Mouse (Mus musculus) heart, adult 8-10 months (tissue): Measurements from ENCODE around the gene Fam228b. TPM values are rescaled to one million over a fixed set of nuclear protein-coding genes. Genes with fewer than 3 reads are reported as not detected.
"Not testable (repeated sequence)": the region's sequence is repeated elsewhere in the genome, so short reads cannot be mapped to it uniquely, and the experiment has no call there.

Experiments
- DNase-seq: peaks from one replicate; pipeline ENCODE4 v3.0.0; 2022; ENCODE audit warnings: low spot score
- total RNA-seq, 4 experiments: library from RNA; stranded (reverse); gene quantifications; 2 replicates each; pipeline ENCODE4 v1.2.4; 2022

Gene Fam228b
- total RNA-seq = 1 to 10 TPM; 5.9 to 7.6 (median 7.3) TPM

GRCm38 (mm10) chr12:4768492-4769332, at the start of gene Fam228b, which contains the start of gene Pfn4:
TSS of gene Fam228b (minus strand) at chr12:4769267.
TSS of gene Pfn4 (plus strand) at chr12:4769022.
- DNase-seq = peak; percentile 97

GRCm38 (mm10) chr12:4817361-4818101, 48.5 kb upstream of the Fam228b start, which contains the start of gene Sf3b6:
TSS of gene Sf3b6 (plus strand) at chr12:4817544.
- peak; percentile 99 for DNase-seq

GRCm38 (mm10) chr12:4816680-4817360, 47.8 kb upstream of the Fam228b start:
- DNase-seq = no peak

- DNase-seq = no peak
These were observed 44.6 kb upstream of the Fam228b start for GRCm38 (mm10) chr12:4813636-4814035.

GRCm38 (mm10) chr12:4811705-4812104, 42.6 kb upstream of the Fam228b start:
- DNase-seq = no peak

- no peak for DNase-seq
These were observed 42.0 kb upstream of the Fam228b start for GRCm38 (mm10) chr12:4811036-4811435.

- not testable (repeated sequence) for DNase-seq
These were observed 28.4 kb upstream of the Fam228b start for GRCm38 (mm10) chr12:4797471-4797870.

- DNase-seq = no peak
These were observed 24.7 kb upstream of the Fam228b start for GRCm38 (mm10) chr12:4793718-4794117.

- not testable (repeated sequence) for DNase-seq
These were observed 19.1 kb upstream of the Fam228b start for GRCm38 (mm10) chr12:4788128-4788527.

- DNase-seq = no peak
These were observed 15.4 kb upstream of the Fam228b start for GRCm38 (mm10) chr12:4784466-4784865.

GRCm38 (mm10) chr12:4783598-4783997, 14.5 kb upstream of the Fam228b start:
- DNase-seq = no peak

GRCm38 (mm10) chr12:4781725-4782404, 12.8 kb upstream of the Fam228b start:
- not testable (repeated sequence) for DNase-seq

- DNase-seq = no peak
These were observed 12.2 kb upstream of the Fam228b start for GRCm38 (mm10) chr12:4781270-4781669.

- no peak for DNase-seq
These were observed 11.2 kb upstream of the Fam228b start for GRCm38 (mm10) chr12:4780245-4780644.

- DNase-seq = no peak
These were observed 8.7 kb upstream of the Fam228b start for GRCm38 (mm10) chr12:4777734-4778133.

- no peak for DNase-seq
These were observed 6.5 kb upstream of the Fam228b start for GRCm38 (mm10) chr12:4775588-4775949.

- no peak for DNase-seq
These were observed 6.0 kb upstream of the Fam228b start for GRCm38 (mm10) chr12:4774895-4775587.

- no peak for DNase-seq
These were observed 261 bp upstream of the Fam228b start for GRCm38 (mm10) chr12:4769333-4769723.

- DNase-seq = no peak
These were observed 12.0 kb downstream of the Fam228b start for GRCm38 (mm10) chr12:4757060-4757459.

- not testable (repeated sequence) for DNase-seq
These were observed 14.6 kb downstream of the Fam228b start for GRCm38 (mm10) chr12:4754451-4754850.

GRCm38 (mm10) chr12:4744486-4744885, 24.6 kb downstream of the Fam228b start:
- peak; percentile 20 for DNase-seq
